Mouse (Mus musculus) retina, postnatal 7 days (tissue): ENCODE results near the gene Lrrc9.
A peak's percentile ranks its signal among the peaks of the same experiment; 100 is the strongest.

Experiments
- DNase-seq: peaks from one replicate; pipeline ENCODE4 v3.0.0-alpha.2; 2012; ENCODE audit warnings: low read depth, low spot score

Lrrc9 gene

GRCm38 (mm10) chr12:72441839-72442576, at the start of gene Lrrc9:
Gene Lrrc9, plus strand, starts transcription at chr12:72441866.
- DNase-seq: peak; percentile 37

- DNase-seq: no peak
These were observed 48.4 kb upstream of the Lrrc9 start for GRCm38 (mm10) chr12:72393046-72393805.

- no peak for DNase-seq
These were observed 36.6 kb upstream of the Lrrc9 start for GRCm38 (mm10) chr12:72405031-72405430.

GRCm38 (mm10) chr12:72407146-72407545, 34.5 kb upstream of the Lrrc9 start:
- DNase-seq: no peak

- DNase-seq: no peak
These were observed 34.0 kb upstream of the Lrrc9 start for GRCm38 (mm10) chr12:72407721-72408110.

DNA sequence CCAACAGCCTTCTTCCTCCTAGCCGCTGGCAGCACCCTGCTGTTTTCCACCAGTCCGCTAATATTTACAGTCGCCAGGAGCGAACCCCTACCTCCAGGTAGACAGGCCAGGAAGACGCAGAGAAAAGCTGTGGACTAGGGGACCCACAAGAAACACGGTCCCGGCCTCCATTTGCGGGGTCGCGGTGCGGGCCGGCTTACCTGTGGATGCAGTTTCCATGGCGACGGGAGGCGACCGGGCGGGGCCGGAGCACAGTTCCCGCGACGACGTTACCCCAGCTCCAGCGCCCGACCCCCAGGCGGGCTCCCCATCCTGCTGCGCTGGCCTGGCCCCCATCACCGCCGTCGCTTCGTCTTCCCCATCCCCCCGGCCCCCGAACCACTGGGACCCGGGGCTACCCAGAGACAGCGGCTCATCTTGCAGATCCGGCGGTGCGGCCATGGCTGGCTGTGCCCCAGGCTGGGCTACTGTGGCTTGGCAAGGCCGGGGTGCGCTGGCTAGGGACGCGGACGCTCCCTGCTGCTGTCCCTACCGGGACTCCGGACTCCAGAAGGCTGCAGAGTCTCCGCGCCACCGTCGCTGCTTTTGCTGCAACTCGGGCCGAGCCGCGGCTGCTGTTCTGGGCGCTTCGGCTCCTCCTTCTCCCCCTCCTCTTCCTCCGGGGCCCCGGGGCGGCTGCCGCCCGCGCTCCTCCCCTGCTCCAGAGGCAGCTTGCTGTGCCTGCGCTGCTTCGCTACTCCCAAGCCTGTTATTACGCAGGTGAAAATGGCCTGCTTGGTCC, 33.4 kb upstream of the Lrrc9 start:
- DNase-seq: peak; percentile 42

- DNase-seq: no peak
These were observed 32.7 kb upstream of the Lrrc9 start, which contains the start of gene Rtn1 for GRCm38 (mm10) chr12:72408954-72409353. Gene Rtn1, minus strand, starts transcription at chr12:72409054.

DNA sequence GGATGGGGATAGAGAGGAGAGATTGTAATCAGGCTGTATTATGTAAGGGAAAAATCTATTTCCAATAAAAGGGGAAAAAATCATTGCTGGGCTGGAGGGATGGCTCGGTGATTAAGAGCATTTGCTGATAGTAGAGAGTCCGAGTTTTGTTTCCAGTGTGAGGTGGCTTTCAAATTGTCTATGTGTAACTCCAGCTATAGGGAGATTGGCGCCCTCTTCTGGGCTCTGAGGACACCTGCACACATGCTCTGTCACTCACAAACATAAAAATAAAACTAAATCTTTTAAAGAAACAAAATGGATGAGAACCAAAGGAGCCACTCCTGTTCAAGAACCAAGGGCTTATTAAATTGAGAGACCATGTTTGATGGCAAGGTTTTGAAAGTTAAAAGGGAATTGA, 23.9 kb upstream of the Lrrc9 start:
- no peak for DNase-seq

- DNase-seq: no peak
These were observed 19.0 kb upstream of the Lrrc9 start for GRCm38 (mm10) chr12:72422681-72423080.

DNA sequence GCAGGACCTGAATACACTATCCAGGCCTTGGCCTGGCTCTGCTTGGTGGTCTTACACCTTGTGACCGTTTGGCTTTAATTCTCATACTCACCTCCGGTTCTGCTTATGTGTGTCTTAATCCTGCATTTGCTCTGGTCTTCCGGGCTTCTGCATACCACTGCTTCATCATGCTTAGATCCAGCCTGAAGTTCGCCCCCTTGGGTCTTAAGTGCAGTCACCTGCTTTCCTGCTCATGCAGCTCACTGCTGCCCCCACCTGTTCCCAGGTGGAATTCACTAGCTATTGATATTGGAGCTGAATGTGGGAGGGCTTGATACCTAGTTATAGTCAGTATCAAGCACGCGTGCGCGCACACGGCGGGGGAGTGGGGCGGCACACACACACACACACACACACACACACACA, 13.9 kb upstream of the Lrrc9 start:
- peak; percentile 76 for DNase-seq

DNA sequence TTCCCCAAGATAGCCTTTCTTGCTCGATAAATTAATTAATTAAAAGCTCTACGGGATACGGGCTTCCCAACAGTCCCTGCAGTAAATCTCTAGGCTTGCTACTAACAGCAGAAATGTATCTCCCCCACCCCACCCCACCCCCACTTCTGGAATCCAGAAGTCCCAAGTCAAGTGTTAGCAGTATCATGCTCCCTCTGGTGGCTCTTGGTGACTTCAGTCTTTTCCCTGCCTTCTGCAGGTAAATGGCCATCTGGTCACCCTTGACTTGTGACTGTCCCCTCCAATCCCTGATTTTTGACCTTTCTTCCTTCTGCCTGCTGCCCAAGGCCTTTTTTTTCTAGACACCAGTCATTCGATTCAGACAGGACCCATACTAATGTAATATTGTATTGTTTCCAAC, 9.5 kb upstream of the Lrrc9 start:
- DNase-seq: no peak

DNA sequence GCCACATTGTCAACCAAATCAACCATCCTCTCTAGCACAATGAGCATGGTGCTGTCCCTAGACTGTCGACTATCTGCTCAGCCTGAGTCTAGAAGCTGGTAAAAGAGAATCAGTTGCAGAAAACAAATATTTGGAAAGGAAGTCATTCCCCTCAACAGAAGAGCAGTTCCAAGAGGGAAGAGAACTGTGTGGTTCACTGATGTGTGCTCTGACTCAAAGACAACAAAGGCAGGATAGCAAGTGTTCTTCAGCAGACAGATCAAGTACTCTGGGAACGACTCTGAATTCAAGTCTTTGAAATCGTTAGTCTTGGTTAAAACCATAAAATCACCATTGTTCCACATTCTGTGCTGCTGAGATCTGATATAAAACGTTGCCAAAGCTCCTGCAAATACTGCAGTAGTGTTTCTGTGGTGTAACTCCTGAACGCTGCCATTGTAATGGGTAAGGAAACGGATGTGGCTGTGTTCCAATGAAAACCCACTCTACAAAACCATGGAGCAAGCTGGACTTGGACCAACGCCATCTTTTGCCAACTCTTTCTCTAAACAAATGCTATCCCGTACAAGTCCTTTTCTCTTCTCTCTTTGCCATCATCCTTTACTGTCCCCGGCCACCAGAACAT, 8.3 kb upstream of the Lrrc9 start:
- no peak for DNase-seq

DNA sequence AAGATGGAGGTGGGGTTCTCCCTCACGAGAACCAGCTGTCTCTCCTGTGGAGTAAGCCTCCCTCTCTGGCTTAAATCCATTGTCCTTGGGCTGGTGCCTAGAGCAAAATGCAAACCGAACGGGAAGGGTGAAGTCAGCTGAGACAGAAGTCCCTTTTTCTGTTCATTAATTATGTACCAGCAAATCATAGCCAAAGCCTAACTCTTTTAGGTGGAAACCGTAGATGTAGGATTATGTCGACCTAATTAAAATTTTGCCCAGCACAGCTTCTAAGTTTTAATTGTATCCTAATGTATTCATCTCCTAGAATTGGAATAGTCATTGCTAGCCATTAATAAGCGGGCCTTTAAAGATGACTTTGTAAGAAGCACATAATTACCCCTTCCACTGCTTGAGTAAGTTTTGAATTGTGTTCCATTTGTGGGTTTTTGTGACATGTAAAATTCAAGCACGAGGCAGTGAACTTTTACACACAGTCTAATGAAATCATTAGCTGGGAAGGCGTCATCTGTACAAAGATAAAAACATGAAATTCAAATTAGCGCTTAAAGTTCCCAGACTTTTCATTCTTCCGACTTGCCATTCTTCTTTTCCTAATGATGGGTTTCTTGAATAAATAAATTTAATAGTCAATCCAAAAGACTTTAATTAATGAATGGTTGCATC, 3.9 kb upstream of the Lrrc9 start:
- DNase-seq: no peak

DNA sequence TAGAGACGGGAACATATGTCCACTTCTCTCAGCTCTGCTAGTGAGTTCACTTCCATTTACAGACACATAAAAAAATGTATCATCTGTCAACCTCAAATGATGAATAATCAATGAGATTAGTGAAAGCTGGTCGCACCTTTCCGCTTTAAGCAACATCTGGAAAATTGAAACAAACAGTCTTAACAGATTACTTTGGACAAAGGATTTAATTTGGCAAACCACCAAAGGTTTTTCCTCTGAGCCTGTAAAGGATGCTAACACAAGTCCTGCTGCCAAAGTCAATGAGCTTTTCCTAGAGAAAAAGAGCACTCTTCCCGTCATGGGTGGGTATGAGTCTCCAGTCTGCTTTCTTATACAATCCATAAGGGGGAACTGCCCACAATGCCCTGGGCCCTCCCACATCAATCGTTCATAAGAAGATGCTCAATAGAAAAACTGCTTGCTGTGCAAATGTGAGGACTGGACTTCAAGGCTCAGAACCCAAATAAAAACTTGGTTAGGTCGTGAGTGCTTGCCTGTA, 2.6 kb upstream of the Lrrc9 start:
- no peak for DNase-seq

DNA sequence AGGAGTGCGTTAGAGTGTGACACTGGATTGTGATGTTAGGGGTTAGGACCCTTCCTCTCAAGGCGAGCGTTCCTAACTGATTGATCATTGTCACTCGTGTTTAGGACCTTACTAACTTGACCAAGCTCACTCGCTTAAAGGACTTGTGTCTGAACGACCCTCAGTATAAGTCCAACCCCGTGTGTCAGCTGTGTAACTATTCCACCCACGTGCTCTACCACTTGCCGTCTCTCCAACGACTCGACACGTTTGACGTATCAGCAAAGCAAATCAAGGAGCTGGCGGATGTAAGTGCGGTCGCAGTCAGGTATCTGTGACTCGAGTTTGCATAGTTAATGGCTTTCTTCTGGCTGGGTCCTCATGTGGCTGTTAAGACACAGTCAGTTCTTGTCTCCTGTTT, 12.3 kb downstream of the Lrrc9 start:
- no peak for DNase-seq

DNA sequence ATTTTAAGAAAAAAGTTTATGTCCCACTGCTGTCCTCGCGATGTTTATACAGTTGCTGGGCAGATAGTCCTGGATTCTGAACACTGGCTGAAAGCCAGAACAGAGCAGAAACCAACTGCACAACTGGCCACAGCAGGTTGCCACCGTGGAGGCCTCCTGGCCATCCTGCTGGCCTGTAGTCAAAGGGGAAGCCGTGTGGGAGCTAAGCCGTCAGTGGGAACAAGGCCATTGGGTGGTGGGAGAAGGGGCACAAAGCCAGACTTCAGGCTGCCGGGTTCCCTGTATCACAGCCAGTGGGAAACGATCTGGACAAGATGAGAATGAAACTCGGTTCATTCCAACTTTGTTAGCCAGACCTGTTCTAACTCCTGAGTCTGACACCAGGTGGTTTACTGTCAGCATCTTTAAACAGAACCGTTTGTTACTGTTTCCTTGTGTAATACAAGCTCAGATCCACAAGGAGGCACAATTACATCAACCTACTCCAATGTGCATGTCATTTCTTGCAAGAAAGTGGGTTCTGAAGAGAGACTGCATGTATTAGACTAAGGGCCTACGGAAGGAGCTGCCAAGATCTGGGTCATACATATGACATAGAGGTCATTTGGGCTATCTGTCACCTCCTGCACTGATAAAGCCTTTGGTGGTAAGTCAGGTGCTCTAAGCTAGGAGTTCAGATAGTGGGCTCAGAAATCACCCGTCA, 19.7 kb downstream of the Lrrc9 start:
- DNase-seq: peak; percentile 21

GRCm38 (mm10) chr12:72461894-72462530, 20.3 kb downstream of the Lrrc9 start:
- DNase-seq: peak; percentile 71

DNA sequence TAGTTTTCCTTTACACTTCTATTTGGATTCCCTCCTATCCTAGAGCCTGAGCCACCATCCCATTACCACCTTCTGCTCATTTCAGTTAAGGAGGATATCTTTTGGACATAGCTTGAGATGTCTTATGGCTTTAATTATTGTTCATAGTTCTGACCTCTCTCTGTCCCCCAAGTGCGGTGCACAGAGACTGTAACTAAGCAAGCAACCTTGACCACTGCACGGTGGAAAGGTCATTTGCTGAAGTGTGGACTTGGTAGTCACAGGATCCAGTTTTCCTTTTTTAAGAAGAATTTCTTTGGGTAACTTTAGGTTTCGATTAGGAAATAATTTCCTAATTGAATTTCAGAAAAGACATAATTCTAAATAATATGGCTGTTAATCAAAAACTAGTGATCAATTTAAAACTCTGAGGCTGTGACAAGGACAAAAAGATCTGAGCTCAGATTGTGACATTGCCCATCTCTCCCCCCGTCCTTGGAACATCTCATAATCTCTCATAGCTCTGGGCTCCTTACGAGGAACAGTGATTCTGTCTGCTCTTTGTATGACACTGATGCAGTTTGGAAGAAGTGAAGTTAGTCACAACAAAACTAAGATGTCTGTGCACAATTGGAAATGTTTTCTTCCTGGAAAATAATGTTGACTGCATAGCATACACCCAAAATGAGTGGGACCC, 24.3 kb downstream of the Lrrc9 start:
- no peak for DNase-seq

- DNase-seq: no peak
These were observed 25.6 kb downstream of the Lrrc9 start for GRCm38 (mm10) chr12:72467269-72467668.
